Mouse (Mus musculus): Measurements from ENCODE around the gene Gpbp1l1. TPM values are rescaled to one million over a fixed set of nuclear protein-coding genes. Genes with fewer than 3 reads are reported as not detected.
A peak's percentile ranks its signal among the peaks of the same experiment; 100 is the strongest.

Gene Gpbp1l1
- 10 to 100 TPM; 66.4 to 72.5 TPM for total RNA-seq (2021)
- long read RNA-seq, experiment 1, transcript Gpbp1l1-201 (12 exons, 3,588 nt) = major isoform, 24 of 36 reads
- long read RNA-seq, experiment 1, partial matches to known transcripts = 7 of 36 reads
- long read RNA-seq, experiment 1, other reads (novel, unspliced or antisense) = 3 of 36 reads
- long read RNA-seq, experiment 2, transcript Gpbp1l1-201 (12 exons, 3,588 nt) = major isoform, 23 of 31 reads
- long read RNA-seq, experiment 2, partial matches to known transcripts = 2 of 31 reads
- long read RNA-seq, experiment 2, other reads (novel, unspliced or antisense) = 6 of 31 reads

DNA sequence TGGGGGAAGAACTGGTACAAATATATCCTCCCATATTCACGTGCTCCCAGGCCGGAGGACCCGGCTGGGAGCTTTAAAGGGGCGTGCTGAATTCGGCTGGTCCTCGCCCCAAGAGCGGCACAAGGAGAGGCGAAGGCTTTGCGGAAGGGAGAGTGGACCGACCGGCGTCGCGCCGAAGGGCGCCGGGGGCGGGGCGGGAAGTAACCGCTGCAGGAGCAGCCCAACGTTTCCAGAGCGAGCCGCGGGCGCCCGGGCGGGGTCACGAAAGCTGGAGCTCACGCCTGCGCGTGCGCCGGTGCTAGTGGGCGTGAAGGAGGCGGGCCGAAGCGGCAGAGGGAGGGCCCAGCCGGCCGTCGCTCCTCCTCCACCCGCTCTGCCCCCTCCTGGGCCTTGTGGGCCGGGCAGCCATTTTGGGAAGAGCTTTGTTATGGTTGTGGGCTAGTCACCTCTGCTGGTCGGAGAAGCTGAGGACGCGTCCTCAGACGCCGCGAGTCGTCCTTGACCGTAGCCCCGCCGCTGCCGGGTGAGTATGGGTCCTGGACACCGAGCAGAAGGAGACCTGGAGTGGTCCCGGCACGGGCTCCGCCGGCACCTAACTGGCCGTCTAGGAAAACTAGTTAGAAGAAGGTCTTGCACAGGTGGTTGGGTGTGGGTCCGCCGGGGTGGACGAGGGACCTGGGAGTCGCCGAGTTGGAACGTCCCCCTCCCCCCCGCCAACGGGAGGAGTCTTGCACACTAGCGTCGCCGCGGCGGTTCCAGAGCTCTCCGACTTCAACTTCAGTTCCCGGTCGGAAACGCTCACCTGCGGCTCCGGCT is at the start of gene Gpbp1l1:
TSS of gene Gpbp1l1 (plus strand) at position 353 of the 816 bp plus-strand sequence.
- DNase-seq = peak; percentile 98 to 99
- intact Hi-C loops (cut with DNase I) = loop anchor here (5.0 kb wide), 1 partner anchor 130 kb away; the partner anchor contains the start of gene Prdx1

DNA sequence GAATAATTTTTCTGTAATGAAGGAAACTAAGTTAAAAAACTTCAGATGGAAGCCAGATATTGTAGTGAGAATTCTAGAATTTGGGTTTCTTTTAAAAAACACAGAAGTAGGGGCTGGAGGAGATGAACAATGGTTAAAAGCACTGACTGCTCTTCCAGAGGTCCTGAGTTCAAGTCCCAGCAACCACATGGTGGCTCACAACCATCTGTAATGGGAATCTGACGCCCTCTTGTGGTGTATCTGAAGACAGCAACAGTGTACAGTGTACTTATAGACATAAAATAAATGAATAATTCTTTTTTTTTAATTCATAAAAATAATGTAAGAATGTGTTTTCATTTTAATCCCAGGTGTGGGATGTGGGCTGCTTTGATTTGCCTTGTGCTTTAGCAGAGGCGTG is 26.3 kb upstream of the Gpbp1l1 start:
- DNase-seq = no peak
- intact Hi-C loops (cut with DNase I) = no loop called here

DNA sequence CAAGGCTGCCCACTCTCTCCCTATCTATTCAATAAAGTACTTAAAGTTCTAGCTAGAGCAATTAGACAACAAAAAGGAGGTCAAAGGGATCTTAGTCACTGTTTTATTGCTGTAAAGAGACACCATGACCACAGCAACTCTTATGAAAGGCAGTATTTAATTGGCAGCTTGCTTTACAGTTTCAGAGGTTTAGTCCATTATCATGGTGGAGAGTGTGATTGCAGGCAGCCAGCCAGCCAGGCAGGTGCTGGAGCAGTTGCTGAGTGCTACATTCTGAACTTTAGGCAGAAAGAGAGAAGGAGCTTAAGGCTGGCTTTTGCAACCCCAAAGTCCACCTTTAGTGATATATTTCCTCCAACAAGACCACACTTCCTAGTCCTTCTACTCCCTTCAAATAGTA is 21.1 kb upstream of the Gpbp1l1 start:
- DNase-seq = no peak
- intact Hi-C loops (cut with DNase I) = no loop called here

DNA sequence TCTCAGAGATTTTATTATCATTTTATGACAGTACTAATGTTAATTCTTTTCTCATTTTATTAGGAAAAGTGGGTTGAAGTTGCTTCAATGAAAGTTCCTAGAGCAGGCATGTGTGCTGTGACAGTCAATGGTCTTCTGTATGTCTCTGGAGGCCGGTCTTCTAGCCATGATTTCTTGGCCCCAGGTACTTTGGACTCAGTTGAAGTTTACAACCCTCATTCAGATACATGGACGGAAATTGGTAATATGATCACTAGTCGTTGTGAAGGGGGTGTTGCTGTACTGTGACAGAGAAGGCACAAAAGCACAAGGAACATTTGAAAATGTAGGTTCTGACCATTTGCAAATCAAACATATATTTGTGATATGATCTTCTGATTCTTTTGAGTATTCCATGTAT is 19.7 kb upstream of the Gpbp1l1 start:
- intact Hi-C loops (cut with DNase I) = no loop called here
- no peak for DNase-seq

DNA sequence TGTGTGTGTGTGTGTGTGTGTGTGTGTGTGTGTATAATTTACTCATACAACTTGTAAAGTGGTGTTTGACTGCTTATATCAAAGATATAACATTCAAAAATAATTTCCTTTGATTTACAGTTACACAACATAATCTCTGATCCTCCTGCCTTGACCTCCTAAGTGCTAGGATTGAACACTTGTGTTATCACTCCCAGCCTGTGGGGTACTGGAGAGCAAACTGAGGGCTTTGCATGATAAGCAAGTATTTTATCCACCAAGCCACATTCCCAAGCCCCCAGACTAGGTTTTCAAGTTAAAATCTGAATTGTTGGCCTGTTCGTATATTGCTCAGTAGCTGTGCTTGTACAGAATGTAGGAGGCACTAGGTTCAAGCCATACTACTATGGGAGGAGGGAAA is 7.0 kb upstream of the Gpbp1l1 start:
- intact Hi-C loops (cut with DNase I) = no loop called here
- DNase-seq = no peak

DNA sequence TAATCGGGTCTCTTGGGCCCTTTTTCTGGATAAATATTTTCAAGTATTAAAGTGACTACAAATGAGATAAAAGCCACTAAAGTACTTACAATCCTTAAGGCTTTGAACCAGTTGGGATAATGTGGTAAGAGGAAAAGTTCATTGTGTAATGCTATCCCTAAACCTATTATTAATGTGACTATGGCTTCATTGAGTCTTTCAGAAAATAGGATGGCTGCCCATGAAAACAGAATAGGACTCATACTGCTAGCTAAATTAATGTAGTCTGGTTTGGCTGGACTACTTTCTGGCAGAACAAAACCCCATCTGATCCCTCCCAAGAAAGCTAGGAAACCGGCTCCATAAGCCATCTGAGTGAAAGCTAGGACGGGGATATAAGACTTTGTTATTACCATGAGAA is 4.4 kb upstream of the Gpbp1l1 start:
- intact Hi-C loops (cut with DNase I) = no loop called here
- DNase-seq = no peak

DNA sequence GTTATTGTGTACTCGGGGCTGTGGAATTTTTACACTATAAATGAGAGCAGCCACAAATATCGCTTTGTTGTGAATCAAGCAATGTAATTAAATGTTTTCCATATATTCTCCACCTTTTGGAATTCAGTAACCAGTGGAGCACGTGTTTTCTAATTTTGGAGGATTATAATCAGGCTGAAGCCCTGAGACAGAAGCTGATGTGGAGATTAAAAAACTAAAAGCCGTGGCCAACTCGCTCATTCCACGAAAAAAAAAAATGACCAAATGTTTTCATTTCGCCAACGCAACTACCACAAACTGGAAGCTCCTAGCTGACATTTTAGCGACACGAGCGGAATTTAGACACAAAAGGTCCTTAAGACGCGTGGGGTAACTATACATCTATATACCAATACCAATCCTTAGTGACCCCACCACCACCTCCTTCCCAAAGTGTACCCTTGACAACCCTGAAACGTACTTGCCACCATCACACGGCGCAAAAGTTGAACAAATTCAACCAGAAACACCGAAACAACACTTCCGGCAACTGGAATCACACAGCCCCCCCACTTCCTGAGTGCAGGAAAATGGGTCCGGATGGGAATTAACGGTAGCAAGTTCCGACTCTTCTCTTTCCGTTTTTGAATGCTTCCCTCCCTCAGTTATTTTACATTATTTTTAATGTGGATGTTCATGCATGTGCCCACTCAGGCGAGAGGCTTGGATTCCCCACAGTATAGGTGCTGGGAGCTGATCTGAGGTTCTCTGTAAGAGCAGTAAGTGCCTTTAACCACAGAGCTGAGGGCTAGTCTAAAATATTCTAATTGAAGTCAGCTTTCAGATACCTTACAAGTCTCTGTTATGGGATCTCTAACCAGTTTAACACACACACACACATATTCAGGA is 1.8 kb upstream of the Gpbp1l1 start, which contains the start of gene Tmem69:
TSS of gene Tmem69 (minus strand) at position 524 of the 888 bp plus-strand sequence.
- intact Hi-C loops (cut with DNase I) = loop anchor here (5.0 kb wide), 1 partner anchor 132 kb away; the partner anchor contains the start of gene Prdx1
- DNase-seq = peak; percentile 64 to 85

DNA sequence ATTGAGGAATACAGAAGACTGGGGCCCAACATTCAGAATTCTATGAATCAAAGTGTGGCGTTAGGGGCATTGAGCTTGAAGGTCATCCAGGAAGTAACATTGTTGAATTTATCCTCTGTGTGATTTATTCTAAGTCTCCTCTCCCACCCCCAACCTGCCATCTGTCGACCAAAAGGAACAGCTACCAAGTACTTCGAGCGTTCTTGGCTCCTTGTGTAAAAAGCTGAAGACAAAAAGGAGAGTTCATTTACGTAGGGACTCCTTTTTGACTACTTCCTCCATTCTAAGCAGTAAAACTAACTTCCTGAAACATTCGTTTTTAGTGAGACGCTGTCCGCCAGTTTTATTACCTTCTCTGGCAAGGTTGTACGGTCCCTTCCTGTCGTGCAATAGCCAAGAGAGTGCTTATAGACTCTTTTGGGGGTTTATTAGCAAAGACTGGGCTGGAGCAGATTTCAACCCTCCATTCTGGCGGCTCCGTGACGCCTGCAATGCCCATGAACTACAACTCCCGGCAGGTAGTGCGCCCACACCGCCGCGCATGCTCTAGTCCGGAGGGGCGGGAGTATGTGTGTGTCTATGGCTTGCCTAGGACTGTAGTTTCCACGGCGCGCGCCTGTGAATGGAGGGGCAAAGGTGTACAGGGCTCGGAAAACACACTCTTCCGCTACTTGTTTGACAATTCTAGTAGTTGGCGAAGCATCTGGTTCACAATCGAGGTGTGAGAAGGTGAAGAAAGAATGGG is 725 bp upstream of the Gpbp1l1 start:
- intact Hi-C loops (cut with DNase I) = loop anchor here (5.0 kb wide), 1 partner anchor 131 kb away; the partner anchor contains the start of gene Prdx1

DNA sequence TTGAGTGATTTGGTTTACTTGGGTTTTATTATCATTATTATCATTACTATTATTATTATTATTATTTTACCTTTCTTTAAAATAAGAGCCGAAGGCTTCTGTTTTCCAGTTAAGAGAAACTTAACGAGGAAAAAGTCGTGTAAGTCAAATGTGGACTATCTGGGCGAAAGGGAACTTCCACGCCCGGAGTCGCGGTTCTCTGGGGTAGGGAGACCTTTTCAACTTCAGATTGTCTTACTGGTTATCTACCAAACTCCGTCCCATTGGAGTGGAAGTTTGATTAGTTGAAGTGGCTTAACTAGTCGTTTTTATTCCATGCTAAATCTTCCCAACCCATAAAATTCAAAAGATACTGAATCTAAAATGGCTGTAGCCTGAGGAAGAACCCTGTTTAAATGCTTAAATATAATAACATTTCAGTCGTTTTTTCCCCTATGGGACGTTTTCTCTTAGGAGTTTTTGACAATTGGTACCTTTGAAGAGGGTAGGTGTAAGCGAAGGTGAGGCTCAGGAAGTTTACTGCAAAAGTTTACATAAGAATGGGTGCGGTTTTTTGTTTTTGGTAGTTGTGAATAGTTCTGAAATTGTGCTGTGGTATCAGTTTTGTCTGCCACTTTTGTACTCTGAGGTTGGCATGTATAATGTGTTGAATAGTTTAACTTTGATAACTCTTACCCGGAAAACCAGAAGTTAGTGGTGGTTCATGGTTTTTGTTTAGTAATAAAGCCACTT is 859 bp downstream of the Gpbp1l1 start:
- intact Hi-C loops (cut with DNase I) = loop anchor here (5.0 kb wide), 1 partner anchor 129 kb away; the partner anchor contains the start of gene Prdx1
- DNase-seq = no peak

More for the DNA sequence above, 725 bp upstream of the Gpbp1l1 start:
- DNase-seq = peak; percentile 92 to 94

DNA sequence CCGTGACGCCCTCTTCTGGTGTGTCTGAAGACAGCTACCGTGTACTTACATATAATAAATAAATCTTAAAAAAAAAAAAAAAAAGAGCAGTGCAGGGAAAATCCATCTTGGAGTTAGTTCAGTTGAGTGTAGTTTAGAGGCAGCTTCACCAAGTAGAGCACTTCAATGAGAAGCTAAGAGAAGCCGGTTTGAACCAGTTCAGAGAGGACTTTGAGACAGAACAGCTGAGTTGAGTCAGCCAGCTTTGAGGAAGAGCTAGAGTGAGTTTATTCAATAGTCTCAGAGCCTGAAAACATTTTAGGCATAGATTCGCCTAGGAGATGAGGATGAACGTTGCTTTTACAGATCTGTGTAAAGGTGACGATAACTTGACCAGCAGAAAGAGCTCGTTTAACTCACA is 38.3 kb downstream of the Gpbp1l1 start:
- intact Hi-C loops (cut with DNase I) = no loop called here
- no peak for DNase-seq

DNA sequence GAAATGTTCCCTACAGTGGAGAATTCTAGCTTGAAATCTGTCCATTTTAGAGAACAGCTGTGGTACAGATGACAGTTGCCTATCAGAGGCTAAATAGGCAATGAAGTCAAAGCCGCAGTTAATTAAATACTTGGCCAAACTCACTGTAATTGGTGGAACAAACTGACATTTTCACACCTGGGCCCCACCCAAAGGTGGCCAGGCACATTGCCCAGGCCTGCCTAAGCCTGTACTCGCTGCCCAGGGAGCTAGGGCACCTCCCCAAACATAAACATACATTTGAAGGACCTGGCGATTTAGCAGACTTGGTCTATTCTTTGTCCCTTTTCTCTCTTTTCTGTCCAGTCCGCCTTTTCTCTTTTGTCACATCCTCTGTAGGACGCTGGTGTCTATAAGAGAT is 38.9 kb downstream of the Gpbp1l1 start, which contains the start of gene Ccdc17:
TSS of gene Ccdc17 (plus strand) at position 276 of the 400 bp plus-strand sequence.
- DNase-seq = no peak
- intact Hi-C loops (cut with DNase I) = no loop called here

DNA sequence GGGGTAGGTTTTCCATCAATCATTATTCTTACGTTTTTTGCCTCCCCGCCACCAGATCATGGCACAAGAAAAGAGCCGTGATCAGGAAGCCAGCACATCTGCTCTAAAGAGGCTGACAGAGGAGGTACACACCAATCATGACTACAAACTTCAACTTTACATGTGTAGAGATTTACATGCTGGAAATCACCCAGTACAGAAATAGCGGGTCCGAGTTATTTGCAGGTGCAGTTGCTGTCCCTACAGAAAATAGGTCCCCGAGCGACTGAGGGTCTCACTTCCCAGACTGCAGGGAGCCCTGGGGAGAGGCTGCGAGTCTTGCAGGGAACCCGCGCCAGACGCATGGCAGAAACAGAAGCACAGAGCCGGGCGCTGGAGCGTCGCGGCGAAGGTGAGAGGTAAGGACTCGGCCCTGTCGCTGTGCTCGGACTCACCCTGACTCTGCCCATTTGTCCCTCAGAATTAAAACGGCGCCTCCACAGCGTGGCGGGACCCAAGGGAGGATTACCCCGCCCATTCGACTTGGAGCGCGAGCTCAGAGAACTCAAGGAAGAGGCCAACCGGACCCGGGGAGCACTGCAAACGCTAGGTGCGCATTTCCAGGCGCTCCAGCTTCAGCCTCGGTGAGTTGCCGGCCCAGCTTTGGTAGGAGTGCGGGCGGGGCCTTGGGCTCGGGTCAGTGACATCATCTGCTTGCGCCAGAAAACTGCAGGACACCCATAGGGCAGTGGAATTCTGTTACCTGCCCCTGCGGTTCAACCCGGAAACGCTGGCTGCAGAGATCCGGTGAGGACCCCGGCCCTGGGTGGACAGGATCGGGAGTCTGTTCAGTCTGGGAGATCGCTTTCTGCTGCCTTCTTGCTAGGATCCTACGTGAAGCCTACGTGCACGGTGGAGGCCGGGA is 39.8 kb downstream of the Gpbp1l1 start:
- intact Hi-C loops (cut with DNase I) = no loop called here
- peak; percentile 82 to 89 for DNase-seq

DNA sequence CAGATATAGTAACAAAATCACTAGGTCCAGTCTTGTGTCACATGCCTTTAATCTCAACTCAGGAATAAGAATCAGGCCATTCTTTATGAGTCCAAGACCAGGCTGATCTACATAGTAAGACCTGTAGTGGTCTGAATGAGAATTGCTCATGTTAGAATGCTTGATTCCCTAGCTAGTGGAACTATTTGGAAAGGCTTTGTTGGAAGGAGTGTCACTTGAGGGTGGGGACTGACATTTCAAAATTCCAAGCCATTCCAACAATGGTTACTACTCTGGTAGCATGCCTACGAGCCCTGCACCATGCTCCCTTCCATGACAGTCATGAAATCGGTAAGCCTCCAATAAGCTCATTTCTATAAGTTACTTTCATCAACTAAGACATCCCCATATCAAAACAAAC is 55.2 kb downstream of the Gpbp1l1 start:
- no peak for DNase-seq
- intact Hi-C loops (cut with DNase I) = no loop called here

DNA sequence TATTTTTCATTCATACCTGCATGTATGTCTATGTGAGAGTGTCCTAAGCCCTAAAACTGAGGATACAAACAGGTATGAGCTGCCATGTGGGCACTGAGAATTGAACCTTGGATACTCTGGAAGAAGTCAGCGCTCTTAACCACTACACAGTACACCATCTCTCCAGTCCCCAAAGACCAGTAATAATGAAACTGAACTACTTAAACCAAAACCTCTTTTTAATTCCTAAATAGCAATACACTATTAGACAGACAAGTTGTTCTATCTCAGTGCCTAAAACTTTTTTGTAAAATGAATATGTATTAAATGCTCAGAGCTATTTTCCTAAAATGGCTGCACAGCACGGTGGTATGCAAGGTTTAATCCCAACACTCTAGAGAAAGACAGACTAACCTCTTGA is 57.8 kb downstream of the Gpbp1l1 start:
- no peak for DNase-seq
- intact Hi-C loops (cut with DNase I) = no loop called here

DNA sequence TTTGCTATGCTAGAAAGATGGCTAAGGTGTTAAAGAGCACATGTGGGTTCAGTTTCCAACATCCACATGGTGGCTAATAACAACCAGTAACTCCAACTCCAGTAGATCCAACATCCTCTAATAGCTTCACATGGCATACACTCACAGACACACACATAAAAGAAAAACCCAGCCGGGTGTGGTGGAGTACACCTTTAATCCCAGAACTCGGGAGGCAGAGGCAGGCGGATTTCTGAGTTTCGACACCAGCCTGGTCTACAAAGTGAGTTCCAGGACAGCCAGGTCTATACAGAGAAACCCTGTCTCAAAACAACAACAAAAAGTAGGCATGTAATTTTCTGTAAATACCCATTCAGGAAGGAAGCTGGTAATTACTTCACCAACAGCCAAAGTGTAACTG is 67.4 kb downstream of the Gpbp1l1 start:
- no peak for DNase-seq
- intact Hi-C loops (cut with DNase I) = no loop called here

DNA sequence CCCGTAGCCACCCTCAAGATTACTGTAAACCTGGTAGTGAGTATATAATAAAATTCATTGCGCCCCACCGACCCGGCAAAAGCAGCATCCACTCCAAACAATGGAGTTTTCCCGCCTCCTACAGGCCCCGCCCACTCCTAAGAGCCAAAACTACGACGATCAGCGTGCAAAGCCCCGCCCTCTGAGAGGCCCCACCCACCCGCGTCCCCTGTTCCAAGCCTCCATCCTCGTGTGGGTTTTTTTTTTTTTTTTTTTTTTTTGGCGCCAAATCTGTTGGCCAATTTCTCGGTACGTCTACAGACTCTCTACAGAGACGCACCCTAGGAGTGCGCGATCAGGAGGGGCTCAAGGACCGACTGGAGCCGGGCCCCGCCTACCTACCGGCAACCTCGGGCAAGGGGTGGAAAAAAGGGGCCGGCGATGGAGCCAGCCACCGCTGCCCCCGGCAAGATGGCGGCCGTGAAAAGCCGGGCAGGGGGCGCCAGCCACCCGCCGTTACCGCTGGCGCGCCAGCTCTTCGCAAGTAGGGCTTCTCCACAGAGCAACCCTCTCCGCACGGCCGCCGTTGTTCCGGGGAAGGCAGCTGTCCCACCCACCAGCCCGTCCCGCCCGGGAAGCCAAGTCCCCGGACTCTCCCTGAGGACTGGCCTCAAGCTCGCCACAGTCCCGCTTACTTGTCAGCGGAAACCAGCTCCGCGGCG is 69.3 kb downstream of the Gpbp1l1 start:
- intact Hi-C loops (cut with DNase I) = no loop called here
- DNase-seq = peak; percentile 81 to 85

DNA sequence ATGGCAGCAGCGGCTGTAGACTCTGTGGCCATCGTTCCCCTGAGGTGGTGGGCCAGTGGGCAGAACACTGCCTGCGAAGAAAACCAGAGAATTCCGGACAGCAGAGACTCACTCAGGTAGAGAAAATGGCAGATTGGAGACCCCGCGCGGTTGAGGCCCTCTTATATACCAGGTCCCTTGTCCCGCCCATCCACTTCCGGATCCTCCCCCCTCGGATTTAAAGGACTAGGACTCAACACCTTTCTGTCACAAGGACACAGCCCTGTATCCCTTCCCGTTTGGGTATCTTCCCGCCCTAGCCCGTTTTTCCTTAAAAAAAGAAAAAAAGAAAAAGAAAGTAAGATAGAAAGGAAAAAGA is 69.9 kb downstream of the Gpbp1l1 start:
- intact Hi-C loops (cut with DNase I) = no loop called here
- DNase-seq = peak; percentile 89 to 93
